Mouse (Mus musculus): ENCODE results near the gene Slc36a4. TPM values are rescaled to one million over a fixed set of nuclear protein-coding genes. Genes with fewer than 3 reads are reported as not detected.

The Slc36a4 gene
- total RNA-seq, 2 experiments from 2014 or later, result 11.9 to 12.3 TPM

GRCm38 (mm10) chr9:15786610-15787009, 77.1 kb downstream of the Slc36a4 start:
- no peak for DNase-seq
- intact Hi-C loops (cut with DNase I), result no loop called here

- no peak for DNase-seq
- intact Hi-C loops (cut with DNase I), result no loop called here
Observed at GRCm38 (mm10) chr9:15792076-15792475, 82.5 kb downstream of the Slc36a4 start.

Other genes with a start within 250 kb of the Slc36a4 start
- 10 to 100 TPM; 20.7 to 21.2 TPM for gene Smco4, start 216.3 kb upstream of the Slc36a4 start, total RNA-seq (2021)
- gene Deup1, start 81.8 kb upstream of the Slc36a4 start, total RNA-seq (2021), result under 1 TPM; 0.24 to 0.26 TPM
- not detected for gene Mtnr1b, start 164.8 kb downstream of the Slc36a4 start, total RNA-seq (2021)

All from heart, postnatal 14 days (tissue).